Mouse (Mus musculus): Measurements from ENCODE around the gene Gm10142.
"Not testable (repeated sequence)": the region's sequence is repeated elsewhere in the genome, so short reads cannot be mapped to it uniquely, and the experiment has no call there.

- TF ChIP-seq CTCF, POLR2A (IDR thresholded peaks at IDR 0.05; ENCODE audit: extremely low read depth, insufficient read depth, low read length): not testable (repeated sequence)
These were observed 26.5 kb downstream of the Gm10142 start, which contains the start of gene Gm18596 for GRCm38 (mm10) chr10:77741924-77742688.

All from cortical plate, adult 2 months (tissue).